In genomic region chr12:21318143-21318895, GRCm38 (mm10) we compare ENCODE assay signal across 8 mouse cellular contexts. TPM values are rescaled to one million over a fixed set of nuclear protein-coding genes. Genes with fewer than 3 reads are reported as not detected.
DNase-seq lines count a peak whose midpoint lies in the region; ATAC-seq lines count a peak whose summit lies in the region.

No protein-coding gene starts in this region.

- H3K36me3 ChIP-seq in forebrain, embryonic 11.5 days (ENCODE audit: control insufficient read depth, insufficient read depth, low read length) = no peaks in the 10 kb centered on the region; the same call in 1 of the 2 replicates
- H3K36me3 ChIP-seq in forebrain, embryonic 12.5 days (replicated peaks) = peaks cover 53% of the 10 kb centered on the region
- H3K36me3 ChIP-seq in embryonic facial prominence, embryonic 14.5 days (ENCODE audit: control insufficient read depth, insufficient read depth, low read length) = peaks cover 34% of the 10 kb centered on the region

- H3K9ac ChIP-seq in forebrain, embryonic 11.5 days (ENCODE audit: low read length) = no peak overlapping the region
- no peak overlapping the region for H3K9ac ChIP-seq in forebrain, embryonic 12.5 days
- H3K9ac ChIP-seq in embryonic facial prominence, embryonic 14.5 days (ENCODE audit: low read depth, low read length) = no peak overlapping the region

- no peak overlapping the region for H3K4me2 ChIP-seq in forebrain, embryonic 11.5 days (ENCODE audit: low read depth, low read length, severe bottlenecking)
- no peak overlapping the region for H3K4me2 ChIP-seq in forebrain, embryonic 12.5 days
- no peak overlapping the region for H3K4me2 ChIP-seq in embryonic facial prominence, embryonic 14.5 days (ENCODE audit: low read depth, low read length)

- no peak overlapping the region for H3K4me3 ChIP-seq in forebrain, embryonic 11.5 days (ENCODE audit: low read depth, low read length)
- no peak overlapping the region for H3K4me3 ChIP-seq in forebrain, embryonic 12.5 days (replicated peaks)
- H3K4me3 ChIP-seq in embryonic facial prominence, embryonic 14.5 days (ENCODE audit: low read depth, low read length) = no peak overlapping the region

- no peaks in the 10 kb centered on the region for H3K9me3 ChIP-seq in forebrain, embryonic 11.5 days (ENCODE audit: control insufficient read depth, low read length)
- no peaks in the 10 kb centered on the region for H3K9me3 ChIP-seq in forebrain, embryonic 12.5 days
- H3K9me3 ChIP-seq in embryonic facial prominence, embryonic 14.5 days (ENCODE audit: control insufficient read depth, low read length) = no peaks in the 10 kb centered on the region

- DNase-seq in forebrain, embryonic 11.5 days (ENCODE audit: low spot score) = peak; percentile 76
- peak; percentile 84 for DNase-seq in A20 (ENCODE audit: low read depth, low spot score)
- peak; percentile 67 for DNase-seq in adrenal gland, postnatal 25 days
- DNase-seq in embryonic facial prominence, embryonic 14.5 days (ENCODE audit: low spot score) = peak; percentile 72
- DNase-seq in kidney, postnatal 10 days = peak; percentile 83
- peak; percentile 78 for DNase-seq in lung, postnatal 25 days (ENCODE audit: low spot score)
- DNase-seq in spleen, adult 12 weeks (ENCODE audit: low spot score) = peak; percentile 61

- H3K27ac ChIP-seq in forebrain, embryonic 11.5 days (ENCODE audit: low read depth, low read length) = no peak overlapping the region
- H3K27ac ChIP-seq in forebrain, embryonic 12.5 days = no peak overlapping the region
- H3K27ac ChIP-seq in embryonic facial prominence, embryonic 14.5 days (replicated peaks; ENCODE audit: low read depth, low read length) = no peak overlapping the region

- H3K27me3 ChIP-seq in forebrain, embryonic 11.5 days (ENCODE audit: control insufficient read depth, insufficient read depth, low read length) = no peaks in the 10 kb centered on the region
- no peaks in the 10 kb centered on the region for H3K27me3 ChIP-seq in forebrain, embryonic 12.5 days
- no peaks in the 10 kb centered on the region for H3K27me3 ChIP-seq in embryonic facial prominence, embryonic 14.5 days (replicated peaks; ENCODE audit: control insufficient read depth, insufficient read depth, low read length)

- 79% methylated on average over 12 of the region's 12 CpGs for WGBS in forebrain, embryonic 11.5 days
- WGBS in forebrain, embryonic 12.5 days = 79% methylated on average over 12 of the region's 12 CpGs
- WGBS in embryonic facial prominence, embryonic 14.5 days = 72% methylated on average over 12 of the region's 12 CpGs

- no peak for ATAC-seq in forebrain, embryonic 11.5 days (replicated peaks; ENCODE audit: low FRiP score)
- no peak for ATAC-seq in forebrain, embryonic 12.5 days (ENCODE audit: low FRiP score)
- ATAC-seq in embryonic facial prominence, embryonic 14.5 days (ENCODE audit: low read depth) = no peak

- peaks cover 3% of the 10 kb centered on the region; the same call in 1 of the 2 replicates for H3K4me1 ChIP-seq in forebrain, embryonic 11.5 days (replicated peaks; ENCODE audit: control insufficient read depth, insufficient read depth, low read length)
- H3K4me1 ChIP-seq in forebrain, embryonic 12.5 days = peaks cover 9% of the 10 kb centered on the region
- peaks cover 5% of the 10 kb centered on the region for H3K4me1 ChIP-seq in embryonic facial prominence, embryonic 14.5 days (ENCODE audit: control insufficient read depth, insufficient read depth, low read length)

RNA-seq across cellular contexts. Expression of gene Iah1, which starts 2.1 kb away (rescaled TPM):
- 45.0 and 48.4 TPM in 2 replicates for polyA plus RNA-seq in forebrain, embryonic 11.5 days (2014; fragmentation: Nextera tagmentation; extraction: Ambion mirVana)
- 41.9 and 45.3 TPM in 2 replicates for polyA plus RNA-seq in forebrain, embryonic 12.5 days (2016; fragmentation: Nextera tagmentation; extraction: Ambion mirVana)
- total RNA-seq in adrenal gland, postnatal 25 days (2021) = 70.2 and 87.3 TPM in 2 replicates
- 45.1 and 49.4 TPM in 2 replicates for polyA plus RNA-seq in embryonic facial prominence, embryonic 14.5 days (2014; fragmentation: Nextera tagmentation; extraction: Ambion mirVana)

RNA-seq across cellular contexts. Expression of gene Itgb1bp1, which starts 32.2 kb away (rescaled TPM):
- polyA plus RNA-seq in forebrain, embryonic 11.5 days (2014; fragmentation: Nextera tagmentation; extraction: Ambion mirVana) = 38.3 and 40.0 TPM in 2 replicates
- 37.2 and 39.2 TPM in 2 replicates for polyA plus RNA-seq in forebrain, embryonic 12.5 days (2016; fragmentation: Nextera tagmentation; extraction: Ambion mirVana)
- 89.2 and 102 TPM in 2 replicates for total RNA-seq in adrenal gland, postnatal 25 days (2021)
- polyA plus RNA-seq in embryonic facial prominence, embryonic 14.5 days (2014; fragmentation: Nextera tagmentation; extraction: Ambion mirVana) = 54.0 and 54.2 TPM in 2 replicates

RNA-seq across cellular contexts. Expression of gene Cpsf3, which starts 33.1 kb away (rescaled TPM):
- polyA plus RNA-seq in forebrain, embryonic 11.5 days (2014; fragmentation: Nextera tagmentation; extraction: Ambion mirVana) = 130 and 142 TPM in 2 replicates
- 124 and 130 TPM in 2 replicates for polyA plus RNA-seq in forebrain, embryonic 12.5 days (2016; fragmentation: Nextera tagmentation; extraction: Ambion mirVana)
- 69.8 and 82.3 TPM in 2 replicates for total RNA-seq in adrenal gland, postnatal 25 days (2021)
- 84.8 and 100 TPM in 2 replicates for polyA plus RNA-seq in embryonic facial prominence, embryonic 14.5 days (2014; fragmentation: Nextera tagmentation; extraction: Ambion mirVana)

RNA-seq across cellular contexts. Expression of gene Adam17, which starts 55.1 kb away (rescaled TPM):
- 36.4 and 36.6 TPM in 2 replicates for polyA plus RNA-seq in forebrain, embryonic 11.5 days (2014; fragmentation: Nextera tagmentation; extraction: Ambion mirVana)
- polyA plus RNA-seq in forebrain, embryonic 12.5 days (2016; fragmentation: Nextera tagmentation; extraction: Ambion mirVana) = 33.7 and 39.3 TPM in 2 replicates
- total RNA-seq in adrenal gland, postnatal 25 days (2021) = 45.7 and 60.9 TPM in 2 replicates
- 39.8 and 45.4 TPM in 2 replicates for polyA plus RNA-seq in embryonic facial prominence, embryonic 14.5 days (2014; fragmentation: Nextera tagmentation; extraction: Ambion mirVana)
